Mouse (Mus musculus) left cerebral cortex, adult 8-10 months (tissue): ENCODE measurements around the gene Vps51. TPM values are rescaled to one million over a fixed set of nuclear protein-coding genes. Genes with fewer than 3 reads are reported as not detected.

Source experiments
- DNase-seq, 2 experiments: peaks; one replicate each; pipeline ENCODE4 v3.0.0; 2022; ENCODE audit warnings: low spot score in 2 of 2
- total RNA-seq, 4 experiments: library from RNA; stranded (reverse); gene quantifications; 2 replicates each; pipeline ENCODE4 v1.2.4; 2022

The Vps51 gene
- 10 to 100 TPM; 79.4 to 88.4 (median 84.3) TPM for total RNA-seq

DNA sequence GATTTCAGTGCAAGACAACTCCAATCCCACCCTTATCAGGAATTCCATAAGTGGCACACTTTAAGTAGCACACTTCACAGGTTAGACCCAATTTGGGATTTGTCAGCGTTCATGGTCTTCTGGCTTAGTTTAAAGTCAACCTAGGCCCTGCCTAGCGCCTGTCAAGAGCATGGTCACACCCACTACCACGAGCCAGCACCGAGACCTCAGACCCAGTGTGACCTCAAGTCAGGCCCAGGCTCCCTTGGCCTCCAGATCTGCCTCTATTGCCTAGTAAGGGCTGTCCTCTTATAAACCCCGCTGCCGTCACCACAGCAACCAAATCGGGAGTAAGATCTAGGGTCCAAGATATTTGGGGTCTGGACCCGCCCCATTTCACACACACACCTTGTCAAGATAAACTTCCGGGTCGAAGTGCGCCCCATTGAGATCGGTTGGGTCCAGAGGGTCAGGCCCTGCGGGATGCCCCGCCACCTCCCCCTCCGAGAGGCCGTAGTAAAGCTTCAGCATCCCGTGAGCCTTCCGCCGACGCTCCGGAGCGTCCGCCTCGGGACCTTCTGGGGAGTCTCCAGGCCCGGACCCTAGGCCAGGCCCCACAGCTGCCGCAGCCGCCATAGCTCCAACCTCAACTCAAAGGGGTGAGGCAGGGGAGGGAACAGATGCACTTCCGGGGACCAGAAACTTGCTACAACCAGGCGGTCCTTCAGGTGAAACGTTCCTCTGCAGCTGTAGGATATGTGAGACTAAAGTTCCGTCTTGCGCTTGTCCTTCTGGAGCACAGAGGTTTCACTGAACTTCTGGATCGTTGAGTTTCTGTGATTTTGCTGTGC lies at the start of gene Vps51:
Gene Vps51 (minus strand): TSS at position 668 of the 830 bp plus-strand sequence.
- peak; percentile 79 to 82 for DNase-seq

- DNase-seq, result no peak
Observed at GRCm38 (mm10) chr19:6126289-6126688, 49.3 kb upstream of the Vps51 start.

DNA sequence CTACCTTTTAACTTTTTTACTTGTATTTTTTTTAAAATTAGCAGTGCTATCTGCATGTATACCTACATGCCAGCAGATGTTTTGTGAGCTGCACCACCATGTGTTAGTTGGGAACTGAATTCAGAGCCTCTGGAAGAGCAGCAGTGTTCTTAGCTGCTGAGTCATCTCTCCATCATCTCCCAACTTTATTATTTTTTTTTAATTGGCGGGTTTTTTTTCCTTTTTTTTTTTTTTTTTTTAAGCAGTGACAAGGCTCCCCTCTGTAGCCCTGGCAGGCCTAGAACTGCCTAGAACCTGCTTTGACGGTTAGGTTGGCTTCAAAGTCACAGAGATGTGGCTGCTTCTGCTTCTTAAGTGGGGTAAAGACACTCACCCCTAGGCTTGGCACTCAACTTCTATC lies 47.9 kb upstream of the Vps51 start:
- DNase-seq, result no peak

- DNase-seq, result no peak
Observed at GRCm38 (mm10) chr19:6123330-6123729, 46.3 kb upstream of the Vps51 start.

DNA sequence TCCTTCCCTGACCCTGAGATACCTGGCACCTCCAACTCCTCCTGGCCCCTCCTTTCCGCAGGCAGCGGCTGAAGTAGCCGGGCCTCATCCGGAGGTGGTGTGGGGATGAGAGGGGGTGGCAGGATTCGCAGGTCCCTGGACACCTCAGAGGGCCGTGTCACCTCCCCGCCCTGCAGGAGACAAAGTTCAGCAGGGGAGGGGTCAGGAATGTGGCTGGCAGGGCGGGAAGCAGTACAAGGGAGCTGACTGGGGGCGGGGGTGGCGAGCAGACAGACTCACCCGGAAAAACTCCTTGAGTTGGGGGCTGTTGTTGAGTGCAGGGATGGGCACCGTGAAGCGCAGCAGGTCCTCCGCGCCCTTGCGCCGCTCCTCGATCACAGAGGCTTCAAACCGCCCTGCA lies 44.7 kb upstream of the Vps51 start:
- DNase-seq, result no peak

DNA sequence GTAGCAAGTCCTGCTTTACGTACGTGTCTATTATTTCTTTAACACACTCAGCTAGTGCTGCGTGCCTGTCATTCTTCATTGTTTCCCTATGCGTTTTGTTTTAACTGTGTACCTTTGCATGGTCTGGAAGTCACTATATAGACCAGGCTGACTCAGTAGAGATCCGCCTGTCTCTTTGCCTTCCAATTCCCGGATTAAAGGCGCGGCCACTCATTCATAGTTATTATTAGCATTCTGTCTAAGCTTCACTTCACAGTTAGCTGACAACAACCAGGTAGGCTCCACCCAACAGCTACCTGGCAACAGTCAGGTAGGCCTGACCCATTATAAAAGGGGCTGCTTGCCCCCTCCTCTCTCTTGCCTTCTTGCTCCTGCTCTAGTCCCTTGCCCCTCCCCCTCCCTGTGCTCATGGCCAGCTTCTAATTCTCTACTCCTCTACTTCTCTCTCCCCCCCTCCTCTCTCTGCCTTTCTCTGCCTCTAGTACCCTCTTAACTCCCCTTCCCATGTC lies 41.7 kb upstream of the Vps51 start:
- DNase-seq, result no peak

DNA sequence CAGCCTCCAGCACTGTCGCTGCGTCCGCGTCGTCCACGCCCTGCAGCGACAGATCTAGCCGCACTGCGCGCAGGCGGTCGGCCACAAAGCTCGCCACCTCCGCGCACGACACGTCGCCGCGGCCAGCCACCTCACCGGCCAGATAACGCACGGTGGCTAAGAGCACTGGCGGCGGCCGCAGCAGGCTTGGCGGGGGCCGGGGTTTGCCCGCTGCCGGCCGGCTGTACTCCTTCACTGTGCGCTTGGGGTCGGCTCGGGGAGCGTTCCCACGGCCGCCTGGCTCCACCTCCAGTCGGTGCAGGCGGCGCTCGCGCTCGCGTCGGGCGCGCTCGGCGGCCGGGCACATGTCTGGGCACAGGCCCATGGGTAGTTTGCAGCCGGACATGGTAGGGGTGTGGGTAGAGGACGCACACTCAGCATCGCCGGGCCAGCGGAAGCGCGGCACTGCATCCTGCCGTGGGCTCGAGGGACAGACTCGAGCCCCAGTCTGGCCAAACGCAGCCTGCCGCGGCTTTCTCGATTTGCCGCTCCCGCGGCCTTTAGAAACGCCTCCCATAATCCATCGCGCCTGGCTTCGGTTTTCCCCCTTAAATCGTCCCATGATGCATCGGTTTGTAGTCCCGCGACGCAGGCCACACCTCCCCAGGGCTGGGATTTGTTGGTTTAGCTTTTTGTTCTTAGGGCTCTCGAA lies 41.1 kb upstream of the Vps51 start, which contains the start of gene Sac3d1:
Gene Sac3d1 (minus strand): TSS at position 665 of the 691 bp plus-strand sequence.
- peak; percentile 80 to 86 for DNase-seq

GRCm38 (mm10) chr19:6117346-6117985 lies 40.4 kb upstream of the Vps51 start:
- DNase-seq, result peak in 1 of 2 experiments; percentile 28

DNA sequence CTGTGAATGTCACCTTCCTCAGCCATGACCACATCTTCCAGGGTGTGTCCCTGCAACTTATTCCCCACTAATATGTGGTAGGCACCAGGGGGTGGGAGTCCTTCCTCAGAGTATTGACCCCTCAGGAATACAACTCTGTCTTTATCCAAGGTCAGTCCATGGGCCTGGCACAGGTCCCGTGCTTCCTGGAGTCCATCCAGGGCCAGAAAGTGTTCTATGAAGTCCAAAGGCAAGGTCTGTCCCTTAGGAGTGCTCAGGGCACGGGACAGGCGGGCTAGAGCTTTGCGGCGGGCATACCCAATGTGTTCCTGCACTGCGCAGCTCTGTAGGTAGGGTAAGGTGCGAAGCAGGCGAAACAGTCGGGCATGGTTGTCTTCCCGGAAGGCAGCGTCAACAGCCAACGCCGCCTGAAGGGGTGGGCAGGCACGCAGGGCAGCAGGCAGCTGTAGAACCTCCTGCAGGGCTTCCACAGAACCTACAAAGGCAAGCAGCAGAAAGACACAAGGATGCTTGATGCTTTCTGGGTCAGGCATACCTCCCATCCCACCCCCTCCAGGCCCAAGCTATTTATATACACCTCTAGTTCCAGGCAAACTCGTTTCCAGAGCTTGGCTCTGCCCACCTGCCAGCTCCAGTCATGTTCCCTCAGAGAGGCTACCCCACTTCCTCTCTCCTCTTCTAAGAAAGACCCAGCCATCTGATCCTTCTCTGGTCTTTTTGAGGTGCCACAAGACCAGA lies 39.3 kb upstream of the Vps51 start:
- DNase-seq, result no peak

DNA sequence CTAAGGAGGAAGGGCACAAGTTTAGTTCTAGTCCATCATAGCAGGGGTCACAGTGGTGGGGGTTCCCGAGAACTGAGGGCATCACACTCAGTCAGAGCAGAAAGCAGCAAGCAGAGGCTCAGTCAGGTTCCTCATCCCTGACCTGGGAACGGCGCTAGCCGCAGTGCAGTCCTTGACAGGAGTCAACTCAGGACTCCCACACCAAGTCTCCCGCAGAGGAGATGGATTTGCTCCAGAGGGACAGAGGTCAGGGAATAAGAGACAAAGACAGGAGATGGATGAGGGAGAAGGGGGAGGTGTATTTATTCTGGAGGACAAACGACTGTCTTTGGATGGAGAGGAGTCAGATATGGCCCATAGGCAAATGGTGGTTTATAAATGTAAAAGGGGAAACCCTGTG lies 36.1 kb upstream of the Vps51 start:
- DNase-seq, result no peak

DNA sequence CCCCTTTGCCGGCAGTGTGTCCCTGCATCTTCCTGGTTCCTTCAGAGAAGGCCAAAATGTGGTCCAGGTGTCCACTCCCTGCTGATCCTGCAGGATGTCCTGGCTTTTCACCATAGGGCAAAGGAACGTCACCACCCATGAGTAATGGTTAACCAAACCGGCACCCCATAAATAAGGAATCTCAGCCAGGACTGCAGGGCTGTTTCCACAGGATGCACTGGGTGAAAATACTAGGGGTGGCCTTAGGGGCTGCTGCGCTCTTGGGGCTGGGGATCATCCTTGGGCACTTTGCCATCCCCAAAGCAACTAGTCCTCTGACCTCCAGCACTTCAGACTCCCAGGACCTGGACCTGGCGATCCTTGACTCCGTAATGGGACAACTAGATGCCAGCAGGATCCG lies 28.6 kb upstream of the Vps51 start, which contains the start of gene Naaladl1:
Gene Naaladl1 (plus strand): TSS at position 197 of the 400 bp plus-strand sequence.
- no peak for DNase-seq

DNA sequence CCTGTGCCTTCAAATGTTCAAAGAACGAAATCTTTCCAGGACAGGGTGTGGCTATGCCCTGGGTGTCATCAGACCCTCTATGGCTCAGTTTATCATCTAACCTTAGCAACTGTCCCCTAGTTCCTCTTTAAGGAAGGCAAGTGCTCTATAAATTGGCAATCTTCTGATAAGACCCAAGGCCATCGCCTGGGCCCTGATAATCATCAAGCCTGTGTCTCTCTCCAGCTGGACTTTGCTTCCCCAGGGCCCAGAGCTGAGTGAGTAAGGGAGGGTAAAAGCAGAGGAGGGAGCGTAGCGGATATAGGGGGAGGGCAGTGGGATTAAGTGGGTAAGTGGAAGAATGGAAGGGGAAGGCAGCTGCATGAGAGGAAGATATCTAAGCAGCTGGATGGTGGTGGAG lies 27.4 kb upstream of the Vps51 start:
- no peak for DNase-seq

DNA sequence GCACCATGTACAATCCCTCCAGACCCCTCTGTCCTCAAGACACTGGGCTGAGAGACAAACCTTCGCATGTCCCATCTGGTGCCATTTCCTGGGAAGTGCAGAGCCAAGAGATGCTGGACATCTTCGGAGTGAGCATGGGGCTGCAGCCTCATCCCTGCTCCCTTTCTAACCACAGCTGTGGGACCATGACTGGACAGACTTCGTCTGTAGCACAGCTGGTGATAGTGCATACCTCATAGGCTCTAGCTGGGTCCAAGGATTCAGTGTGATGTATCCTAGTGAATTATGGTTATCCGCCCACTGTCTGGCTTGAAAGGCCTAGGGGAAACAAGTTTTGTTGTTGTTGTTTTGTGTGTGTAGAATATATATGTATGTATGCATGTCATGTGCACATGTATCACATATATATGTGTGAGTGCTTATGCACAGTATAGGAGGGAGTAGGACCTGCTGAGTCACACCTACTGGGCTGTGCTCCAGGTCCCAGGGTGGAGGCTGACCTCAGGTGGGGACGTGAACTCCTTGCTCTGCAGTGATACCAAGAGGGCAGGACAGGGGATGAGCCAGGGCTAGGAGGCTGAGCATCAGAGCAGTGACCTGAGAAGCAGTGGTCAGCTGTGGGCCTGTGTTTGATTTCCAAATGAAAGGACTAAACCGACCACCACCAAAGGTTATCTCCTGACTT lies 25.3 kb upstream of the Vps51 start:
- DNase-seq, result no peak

- DNase-seq, result no peak
Observed at GRCm38 (mm10) chr19:6101186-6101585, 24.2 kb upstream of the Vps51 start.

DNA sequence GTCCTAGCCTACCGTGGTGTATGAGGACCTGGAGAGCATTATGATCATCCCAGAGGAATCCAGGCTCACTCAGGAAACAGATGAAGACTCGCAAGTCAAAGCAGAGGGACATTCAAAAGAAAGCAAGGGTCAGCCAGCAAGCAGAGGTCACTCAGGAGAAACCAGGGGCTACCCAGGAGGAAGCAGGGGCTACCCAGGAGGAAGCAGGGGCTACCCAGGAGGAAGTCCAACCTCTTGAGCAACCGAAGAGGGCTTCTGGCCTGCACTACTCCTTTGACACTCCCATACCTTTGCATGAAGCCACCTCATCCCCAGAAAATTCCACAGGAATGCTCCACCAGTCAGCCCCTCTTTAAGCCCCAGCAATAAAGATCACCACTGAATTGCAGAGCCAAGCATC lies 20.8 kb upstream of the Vps51 start:
- no peak for DNase-seq

- no peak for DNase-seq
Observed at GRCm38 (mm10) chr19:6094119-6094518, 17.1 kb upstream of the Vps51 start, which contains the start of gene AC131692.1. TSS of gene AC131692.1 (plus strand) at chr19:6094419.

DNA sequence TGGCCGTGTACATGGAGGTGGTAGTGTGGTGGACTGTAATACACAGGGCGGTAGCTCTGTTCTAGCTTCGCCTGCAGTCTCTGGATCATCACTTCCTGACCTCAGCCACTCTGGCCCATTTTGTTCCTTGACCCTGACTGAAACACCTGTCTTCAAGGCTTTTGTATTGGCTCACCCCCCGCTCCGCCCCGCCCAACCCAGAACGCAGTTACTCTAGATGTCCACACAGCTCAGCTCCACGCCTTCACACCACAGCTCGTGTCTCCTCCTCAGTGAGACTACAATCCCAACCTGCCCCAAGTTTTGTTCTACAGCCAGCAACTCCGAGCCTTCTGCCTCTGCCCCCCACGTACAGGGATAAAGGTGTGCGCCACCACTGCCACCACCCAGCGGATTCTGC lies 11.8 kb upstream of the Vps51 start:
- no peak for DNase-seq

- DNase-seq, result no peak
Observed at GRCm38 (mm10) chr19:6085417-6085879, 8.4 kb upstream of the Vps51 start.

- peak; percentile 97 to 98 for DNase-seq
Observed at GRCm38 (mm10) chr19:6084478-6085248, 7.6 kb upstream of the Vps51 start, which contains the start of the genes Zfpl1 and Cdca5. TSS of gene Zfpl1 (minus strand) at chr19:6084956. TSS of gene Cdca5 (plus strand) at chr19:6084983.
